Mouse (Mus musculus): ENCODE measurements around the gene Kcnmb1. TPM values are rescaled to one million over a fixed set of nuclear protein-coding genes. Genes with fewer than 3 reads are reported as not detected.

Kcnmb1 gene
- polyA plus RNA-seq, 1 experiment from 2014 or later: 0.09 TPM

DNA sequence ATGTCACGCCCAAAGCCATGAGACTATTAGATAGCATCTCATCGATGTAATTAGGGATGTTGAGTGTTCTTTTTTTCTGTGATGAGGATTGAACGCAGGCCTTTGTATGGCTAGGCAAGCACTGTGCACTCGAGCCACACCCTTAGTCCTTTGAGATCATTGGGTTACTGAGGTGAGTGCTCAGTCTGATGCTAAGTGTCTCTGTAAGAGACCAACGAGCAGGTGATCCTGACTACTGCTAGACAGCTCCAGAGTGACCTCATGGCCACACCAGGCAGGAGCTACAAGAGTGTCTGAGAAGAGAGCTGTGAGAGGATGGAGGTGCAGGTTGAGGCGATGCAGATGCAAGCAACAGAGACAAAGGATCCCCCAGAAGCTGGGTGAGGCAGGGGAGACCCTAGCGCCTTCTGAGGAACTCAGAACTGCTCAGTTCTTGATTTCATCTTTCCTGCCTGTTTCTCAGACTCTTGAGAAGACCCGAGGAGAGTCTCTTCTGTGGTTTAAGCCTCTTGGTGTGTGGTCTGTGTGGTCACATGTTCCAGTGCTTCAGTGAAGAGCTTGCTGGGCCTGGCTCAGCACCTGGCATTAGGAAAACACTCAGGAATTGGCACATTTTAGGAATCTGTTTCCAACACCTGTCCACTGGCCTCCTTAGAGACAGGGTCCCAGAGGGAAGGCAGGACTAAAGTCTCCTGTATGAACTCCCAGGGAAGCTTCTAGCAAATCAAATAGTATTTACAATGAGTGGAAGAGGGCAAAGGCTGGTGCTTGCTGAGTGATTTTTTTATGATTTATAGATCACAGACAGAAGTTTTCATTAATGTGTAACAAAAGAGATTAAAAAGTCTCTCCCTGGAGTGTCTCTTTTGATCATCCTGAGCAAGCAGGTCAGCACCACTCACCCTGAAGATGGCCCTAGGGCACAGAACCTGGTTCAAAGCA lies 10.9 kb upstream of the Kcnmb1 start:
- no peak overlapping the region for H3K4me3 ChIP-seq
- WGBS: 85% methylated on average over 8 of the region's 8 CpGs
- peak overlapping the region; percentile 48; the same call in 1 of the 2 replicates for H3K27ac ChIP-seq (replicated peaks)
- DNase-seq (ENCODE audit: low spot score): no peak
- no peaks in the 10 kb centered on the region for H3K36me3 ChIP-seq (replicated peaks)
- no peaks in the 10 kb centered on the region; the same call in 1 of the 2 replicates for H3K9me3 ChIP-seq
- H3K27me3 ChIP-seq (replicated peaks; ENCODE audit: low read depth, poor library complexity, severe bottlenecking): no peaks in the 10 kb centered on the region
- peaks cover 16% of the 10 kb centered on the region for H3K4me1 ChIP-seq

GRCm38 (mm10) chr11:33955982-33956381 lies 6.8 kb upstream of the Kcnmb1 start:
- WGBS: 78% methylated on average over 4 of the region's 4 CpGs
- Histone ChIP-seq H3K4me1 (peaks cover 16% of the 10 kb centered on the region), H3K27me3 (replicated peaks; ENCODE audit: low read depth, poor library complexity, severe bottlenecking) (no peaks in the 10 kb centered on the region), H3K4me3 (no peak overlapping the region), H3K27ac (replicated peaks) (no peak overlapping the region), H3K9me3 (no peaks in the 10 kb centered on the region), H3K36me3 (replicated peaks) (no peaks in the 10 kb centered on the region)
- no peak for DNase-seq (ENCODE audit: low spot score)

GRCm38 (mm10) chr11:33956623-33957022 lies 6.2 kb upstream of the Kcnmb1 start:
- H3K4me3 ChIP-seq: no peak overlapping the region
- 87% methylated on average over 5 of the region's 5 CpGs for WGBS
- no peaks in the 10 kb centered on the region for H3K27me3 ChIP-seq (replicated peaks; ENCODE audit: low read depth, poor library complexity, severe bottlenecking)
- peaks cover 9% of the 10 kb centered on the region for H3K4me1 ChIP-seq
- H3K36me3 ChIP-seq (replicated peaks): no peaks in the 10 kb centered on the region
- H3K27ac ChIP-seq (replicated peaks): no peak overlapping the region
- no peaks in the 10 kb centered on the region for H3K9me3 ChIP-seq
- DNase-seq (ENCODE audit: low spot score): no peak

- Histone ChIP-seq H3K36me3 (replicated peaks) (no peaks in the 10 kb centered on the region), H3K4me3 (no peak overlapping the region), H3K27me3 (replicated peaks; ENCODE audit: low read depth, poor library complexity, severe bottlenecking) (no peaks in the 10 kb centered on the region), H3K9me3 (no peaks in the 10 kb centered on the region), H3K27ac (replicated peaks) (no peak overlapping the region), H3K4me1 (peaks cover 5% of the 10 kb centered on the region; the same call in 1 of the 2 replicates)
- WGBS: 92% methylated on average over 6 of the region's 6 CpGs
- no peak for DNase-seq (ENCODE audit: low spot score)
Measured at GRCm38 (mm10) chr11:33957595-33957994, 5.2 kb upstream of the Kcnmb1 start.

- Histone ChIP-seq H3K4me1 (peaks cover 13% of the 10 kb centered on the region), H3K9me3 (no peaks in the 10 kb centered on the region), H3K27me3 (replicated peaks; ENCODE audit: low read depth, poor library complexity, severe bottlenecking) (no peaks in the 10 kb centered on the region), H3K4me3 (no peak overlapping the region), H3K36me3 (replicated peaks) (no peaks in the 10 kb centered on the region), H3K27ac (replicated peaks) (no peak overlapping the region)
- WGBS: 78% methylated on average over 8 of the region's 8 CpGs
- peak; percentile 41 for DNase-seq (ENCODE audit: low spot score)
Measured at GRCm38 (mm10) chr11:33958713-33959112, 4.1 kb upstream of the Kcnmb1 start.

GRCm38 (mm10) chr11:33962178-33962577 lies 635 bp upstream of the Kcnmb1 start:
- Histone ChIP-seq H3K27ac (replicated peaks) (no peak overlapping the region), H3K4me3 (no peak overlapping the region), H3K36me3 (replicated peaks) (no peaks in the 10 kb centered on the region), H3K9me3 (no peaks in the 10 kb centered on the region), H3K4me1 (peaks cover 13% of the 10 kb centered on the region), H3K27me3 (replicated peaks; ENCODE audit: low read depth, poor library complexity, severe bottlenecking) (no peaks in the 10 kb centered on the region)
- DNase-seq (ENCODE audit: low spot score): no peak
- WGBS: 42% methylated on average over 7 of the region's 7 CpGs

- H3K4me1 ChIP-seq: peaks cover 13% of the 10 kb centered on the region
- H3K36me3 ChIP-seq (replicated peaks): no peaks in the 10 kb centered on the region
- H3K4me3 ChIP-seq: no peak overlapping the region
- no peaks in the 10 kb centered on the region for H3K9me3 ChIP-seq
- 68% methylated on average over 2 of the region's 2 CpGs for WGBS
- no peak for DNase-seq (ENCODE audit: low spot score)
- no peaks in the 10 kb centered on the region for H3K27me3 ChIP-seq (replicated peaks; ENCODE audit: low read depth, poor library complexity, severe bottlenecking)
- no peak overlapping the region for H3K27ac ChIP-seq (replicated peaks)
Measured at GRCm38 (mm10) chr11:33965380-33965779, 2.6 kb downstream of the Kcnmb1 start.

- H3K9me3 ChIP-seq: no peaks in the 10 kb centered on the region
- H3K4me3 ChIP-seq: no peak overlapping the region
- H3K27ac ChIP-seq (replicated peaks): no peak overlapping the region
- DNase-seq (ENCODE audit: low spot score): no peak
- H3K27me3 ChIP-seq (replicated peaks; ENCODE audit: low read depth, poor library complexity, severe bottlenecking): no peaks in the 10 kb centered on the region
- no peaks in the 10 kb centered on the region for H3K36me3 ChIP-seq (replicated peaks)
- WGBS: 84% methylated on average over 4 of the region's 4 CpGs
- H3K4me1 ChIP-seq: peaks cover 8% of the 10 kb centered on the region
Measured at GRCm38 (mm10) chr11:33967708-33968107, 4.9 kb downstream of the Kcnmb1 start.

GRCm38 (mm10) chr11:33969199-33969598 lies 6.4 kb downstream of the Kcnmb1 start:
- Histone ChIP-seq H3K9me3 (no peaks in the 10 kb centered on the region), H3K27ac (replicated peaks) (no peak overlapping the region), H3K4me1 (no peaks in the 10 kb centered on the region), H3K4me3 (no peak overlapping the region), H3K36me3 (replicated peaks) (no peaks in the 10 kb centered on the region), H3K27me3 (replicated peaks; ENCODE audit: low read depth, poor library complexity, severe bottlenecking) (no peaks in the 10 kb centered on the region)
- 88% methylated on average over 3 of the region's 3 CpGs for WGBS
- DNase-seq (ENCODE audit: low spot score): no peak

DNA sequence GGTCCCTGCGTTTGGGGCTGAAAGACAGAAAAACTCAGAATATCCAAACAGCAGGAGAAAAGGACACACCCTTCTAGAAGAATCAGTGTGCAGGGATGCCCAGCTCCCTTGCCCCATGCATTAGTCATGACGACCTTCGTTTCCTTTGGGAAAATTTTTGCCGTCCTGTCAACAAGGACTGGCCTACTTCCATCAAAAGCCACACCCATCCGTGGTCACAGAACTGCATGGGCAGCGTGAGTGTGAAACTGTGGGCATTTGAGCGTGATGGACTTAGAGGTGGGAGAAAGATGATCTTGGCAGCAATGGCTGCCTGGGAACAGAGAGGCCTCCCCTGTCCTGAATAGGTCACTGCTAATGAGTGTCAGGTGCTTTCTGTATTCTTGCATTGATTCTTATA lies 9.3 kb downstream of the Kcnmb1 start:
- 87% methylated on average over 7 of the region's 7 CpGs for WGBS
- Histone ChIP-seq H3K9me3 (no peaks in the 10 kb centered on the region), H3K4me1 (no peaks in the 10 kb centered on the region), H3K4me3 (no peak overlapping the region), H3K27ac (replicated peaks) (no peak overlapping the region), H3K36me3 (replicated peaks) (no peaks in the 10 kb centered on the region), H3K27me3 (replicated peaks; ENCODE audit: low read depth, poor library complexity, severe bottlenecking) (no peaks in the 10 kb centered on the region)
- DNase-seq (ENCODE audit: low spot score): no peak

- 87% methylated on average over 14 of the region's 14 CpGs for WGBS
- Histone ChIP-seq H3K4me1 (no peaks in the 10 kb centered on the region), H3K27ac (replicated peaks) (no peak overlapping the region), H3K27me3 (replicated peaks; ENCODE audit: low read depth, poor library complexity, severe bottlenecking) (no peaks in the 10 kb centered on the region), H3K9me3 (no peaks in the 10 kb centered on the region), H3K4me3 (no peak overlapping the region), H3K36me3 (replicated peaks) (no peaks in the 10 kb centered on the region)
- no peak for DNase-seq (ENCODE audit: low spot score)
Measured at GRCm38 (mm10) chr11:33974341-33975040, 11.7 kb downstream of the Kcnmb1 start.

DNA sequence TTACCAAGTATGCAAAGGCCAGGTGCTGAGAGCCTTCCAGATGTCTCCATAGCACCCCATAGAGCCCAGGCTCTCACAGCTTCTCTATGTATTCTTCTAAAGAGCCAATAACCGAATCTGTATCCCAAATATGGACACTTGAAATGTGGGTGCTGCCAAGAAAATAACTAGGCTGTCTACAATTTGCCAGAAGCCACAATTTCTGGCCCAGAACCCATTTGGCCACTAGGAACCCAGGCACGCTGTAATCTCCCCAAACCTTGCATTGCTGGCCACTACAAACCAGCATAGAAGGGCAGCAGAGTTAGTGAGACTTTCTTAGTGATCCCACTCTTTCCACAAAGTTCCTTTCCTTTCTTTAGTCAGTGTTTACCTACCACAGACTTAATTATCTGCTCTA lies 12.3 kb downstream of the Kcnmb1 start:
- Histone ChIP-seq H3K9me3 (no peaks in the 10 kb centered on the region), H3K4me1 (0 out of 2 replicates have a peak, but pooled peaks cover under 1% of the 10 kb centered on the region), H3K27ac (replicated peaks) (no peak overlapping the region), H3K4me3 (no peak overlapping the region), H3K36me3 (replicated peaks) (no peaks in the 10 kb centered on the region), H3K27me3 (replicated peaks; ENCODE audit: low read depth, poor library complexity, severe bottlenecking) (no peaks in the 10 kb centered on the region)
- 86% methylated on average over 2 of the region's 2 CpGs for WGBS
- DNase-seq (ENCODE audit: low spot score): no peak

DNA sequence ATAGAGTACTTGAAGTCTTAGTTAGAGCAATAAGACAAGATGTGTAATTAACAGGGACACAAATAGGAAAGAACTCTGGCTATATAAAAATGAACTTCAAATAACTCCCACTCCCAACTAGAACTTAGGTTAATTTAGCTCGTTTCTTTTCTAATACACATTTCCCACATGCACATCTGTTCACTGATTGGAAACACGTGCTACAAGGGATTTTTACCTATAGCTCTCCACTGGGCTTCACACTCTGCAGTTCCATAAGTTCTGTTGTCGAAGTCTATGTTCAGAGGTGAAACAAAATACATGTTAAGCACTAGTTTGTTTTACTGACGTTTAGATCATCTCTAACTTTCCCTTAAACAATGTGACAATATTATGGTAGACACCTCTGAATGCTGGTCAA lies 17.3 kb downstream of the Kcnmb1 start:
- Histone ChIP-seq H3K9me3 (no peaks in the 10 kb centered on the region), H3K4me3 (no peak overlapping the region), H3K4me1 (0 out of 2 replicates have a peak, but pooled peaks cover 8% of the 10 kb centered on the region), H3K27me3 (replicated peaks; ENCODE audit: low read depth, poor library complexity, severe bottlenecking) (no peaks in the 10 kb centered on the region), H3K36me3 (replicated peaks) (no peaks in the 10 kb centered on the region), H3K27ac (replicated peaks) (no peak overlapping the region)
- 60% methylated on average over 4 of the region's 4 CpGs for WGBS
- no peak for DNase-seq (ENCODE audit: low spot score)
